Mouse (Mus musculus) ES-Bruce4 (cell line): ENCODE measurements around the gene Csrnp1. TPM values are rescaled to one million over a fixed set of nuclear protein-coding genes. Genes with fewer than 3 reads are reported as not detected.

ENCODE experiments used
- H3K27ac ChIP-seq: 2 replicates; pipeline ENCODE4 v1.5.1; 2012; ENCODE audit warnings: low read length, inconsistent platforms; ENCODE audit not compliant: insufficient read depth
- H3K27me3 ChIP-seq: 2 replicates; pipeline ENCODE4 v1.6.1; 2012; ENCODE audit warnings: mild to moderate bottlenecking, low read length, inconsistent platforms; ENCODE audit not compliant: control insufficient read depth, poor library complexity, insufficient read depth, severe bottlenecking
- H3K36me3 ChIP-seq: 2 replicates; pipeline ENCODE4 v1.6.1; 2012; ENCODE audit warnings: inconsistent platforms, mild to moderate bottlenecking, low read length, moderate library complexity; ENCODE audit not compliant: control insufficient read depth, poor library complexity, insufficient read depth, severe bottlenecking
- H3K4me1 ChIP-seq: one replicate; pipeline ENCODE4 v1.8.1; 2011; ENCODE audit warnings: low read length; ENCODE audit not compliant: control insufficient read depth, insufficient read depth
- H3K4me3 ChIP-seq: 2 replicates; pipeline ENCODE4 v1.5.1; 2011; ENCODE audit warnings: low read depth, mild to moderate bottlenecking, low read length
- H3K9ac ChIP-seq: 2 replicates; pipeline ENCODE4 v1.6.1; 2012; ENCODE audit warnings: low read depth, mild to moderate bottlenecking, inconsistent platforms; ENCODE audit not compliant: poor library complexity, severe bottlenecking
- H3K9me3 ChIP-seq: replicated peaks from 2 replicates; pipeline ENCODE4 v1.6.1; 2012; ENCODE audit warnings: mild to moderate bottlenecking, low read length, inconsistent platforms; ENCODE audit not compliant: control insufficient read depth, poor library complexity, insufficient read depth, severe bottlenecking
- CTCF ChIP-seq: IDR thresholded peaks from one replicate; pipeline ENCODE4 v1.8.1; 2011; ENCODE audit warnings: low read depth, low read length
- EP300 ChIP-seq: IDR thresholded peaks from 2 replicates; pipeline ENCODE4 v1.6.1; 2011; ENCODE audit warnings: low read depth, low read length; ENCODE audit not compliant: insufficient read depth
- POLR2A ChIP-seq: IDR thresholded peaks from one replicate; pipeline ENCODE4 v1.8.1; 2011; ENCODE audit warnings: low read length; ENCODE audit not compliant: insufficient read depth
- polyA plus RNA-seq: library from polyadenylated mRNA; stranded (reverse); fragments of >200 nt; gene quantifications from 2 replicates; pipeline ENCODE4 v1.2.4, GENCODE M21; 2011; ENCODE audit warnings: low read depth; ENCODE audit not compliant: missing spikeins, insufficient read depth, insufficient read length

Csrnp1 gene
- polyA plus RNA-seq, 1 experiment = 28.4 TPM

GRCm38 (mm10) chr9:119941407-119941806 is 43.1 kb downstream of the Csrnp1 start:
- no peak overlapping the region for H3K27ac ChIP-seq
- H3K27me3 ChIP-seq = no peaks in the 10 kb centered on the region
- no peak overlapping the region for H3K4me3 ChIP-seq
- H3K4me1 ChIP-seq = no peaks in the 10 kb centered on the region
- H3K9me3 ChIP-seq = no peaks in the 10 kb centered on the region
- H3K36me3 ChIP-seq = no peaks in the 10 kb centered on the region
- TF ChIP-seq EP300 = no peak
- no peak for TF ChIP-seq CTCF
- no peak for TF ChIP-seq POLR2A
- H3K9ac ChIP-seq = no peak overlapping the region

- TF ChIP-seq POLR2A (no peak), CTCF (no peak), EP300 (no peak)
- Histone ChIP-seq H3K36me3 (no peaks in the 10 kb centered on the region), H3K4me1 (no peaks in the 10 kb centered on the region), H3K9me3 (no peaks in the 10 kb centered on the region), H3K4me3 (no peak overlapping the region), H3K27ac (no peak overlapping the region), H3K9ac (no peak overlapping the region), H3K27me3 (no peaks in the 10 kb centered on the region)
Measured at GRCm38 (mm10) chr9:119939646-119940045, 44.8 kb downstream of the Csrnp1 start.

- TF ChIP-seq CTCF = no peak
- Histone ChIP-seq H3K4me3 (no peak overlapping the region), H3K9ac (no peak overlapping the region), H3K4me1 (no peaks in the 10 kb centered on the region), H3K9me3 (no peaks in the 10 kb centered on the region), H3K27me3 (no peaks in the 10 kb centered on the region), H3K36me3 (no peaks in the 10 kb centered on the region), H3K27ac (no peak overlapping the region)
Measured at GRCm38 (mm10) chr9:119938496-119938895, 46.0 kb downstream of the Csrnp1 start.

- H3K27me3 ChIP-seq = no peaks in the 10 kb centered on the region
- 0 out of 2 replicates have a peak, but pooled peaks have one; percentile 6 for TF ChIP-seq EP300
- no peak for TF ChIP-seq CTCF
- TF ChIP-seq POLR2A = peak; percentile 53
- peak within 1 kb of the TSS; percentile 85 for H3K4me3 ChIP-seq
- H3K9ac ChIP-seq = peak within 1 kb of the TSS; percentile 64
- H3K27ac ChIP-seq = no peak within 1 kb of the TSS
- peaks cover 2% of the 10 kb centered on the region for H3K4me1 ChIP-seq
- no peaks in the 10 kb centered on the region for H3K36me3 ChIP-seq
- no peaks in the 10 kb centered on the region for H3K9me3 ChIP-seq
Measured at GRCm38 (mm10) chr9:119937005-119937773, 47.3 kb downstream of the Csrnp1 start, which contains the start of the genes Gorasp1 and Ttc21a. Gene Gorasp1 (minus strand): TSS chr9:119937565. Gene Ttc21a (plus strand): TSS chr9:119937606.

- no peaks in the 10 kb centered on the region; the same call in 1 of the 2 replicates for H3K36me3 ChIP-seq
- peaks cover 2% of the 10 kb centered on the region for H3K4me1 ChIP-seq
- no peak overlapping the region for H3K4me3 ChIP-seq
- no peak overlapping the region for H3K9ac ChIP-seq
- no peak overlapping the region for H3K27ac ChIP-seq
- no peaks in the 10 kb centered on the region for H3K27me3 ChIP-seq
- TF ChIP-seq POLR2A = no peak
- no peaks in the 10 kb centered on the region for H3K9me3 ChIP-seq
Measured at GRCm38 (mm10) chr9:119933675-119934074, 50.8 kb downstream of the Csrnp1 start.

- no peak overlapping the region for H3K4me3 ChIP-seq
- H3K4me1 ChIP-seq = peaks cover 2% of the 10 kb centered on the region
- no peak for TF ChIP-seq CTCF
- no peak overlapping the region for H3K9ac ChIP-seq
- no peaks in the 10 kb centered on the region for H3K9me3 ChIP-seq
- H3K36me3 ChIP-seq = peaks cover 5% of the 10 kb centered on the region
- no peaks in the 10 kb centered on the region for H3K27me3 ChIP-seq
- H3K27ac ChIP-seq = no peak overlapping the region
Measured at GRCm38 (mm10) chr9:119932358-119932757, 52.1 kb downstream of the Csrnp1 start.
